Mouse (Mus musculus) cerebellum, adult 8-10 months (tissue): Measurements from ENCODE around the gene Glra4.

Experiments
- DNase-seq: peaks from one replicate; pipeline ENCODE4 v3.0.0; 2022

Gene Glra4

DNA sequence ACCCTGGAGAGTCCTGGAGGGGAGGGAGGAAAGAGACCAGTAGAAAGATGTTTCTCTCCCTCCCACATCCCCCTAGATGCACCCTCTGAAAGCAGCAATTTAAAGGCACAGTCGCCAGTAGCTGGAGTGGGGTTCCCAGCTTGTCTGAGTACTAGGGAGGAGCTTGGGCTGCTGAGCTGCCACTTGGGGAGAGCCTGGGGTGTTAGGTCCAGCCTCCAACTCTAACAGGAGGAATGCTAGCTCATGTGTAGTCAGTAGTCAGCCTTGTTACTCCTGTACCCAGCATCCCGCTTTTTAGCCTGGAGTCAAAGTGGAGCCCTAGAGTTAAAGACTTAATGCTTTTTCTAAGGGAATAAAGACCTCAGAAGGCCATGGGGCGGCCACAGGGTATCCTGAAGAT is at the start of gene Glra4:
TSS of gene Glra4 (minus strand) at position 101 of the 400 bp plus-strand sequence.
- DNase-seq: no peak

DNA sequence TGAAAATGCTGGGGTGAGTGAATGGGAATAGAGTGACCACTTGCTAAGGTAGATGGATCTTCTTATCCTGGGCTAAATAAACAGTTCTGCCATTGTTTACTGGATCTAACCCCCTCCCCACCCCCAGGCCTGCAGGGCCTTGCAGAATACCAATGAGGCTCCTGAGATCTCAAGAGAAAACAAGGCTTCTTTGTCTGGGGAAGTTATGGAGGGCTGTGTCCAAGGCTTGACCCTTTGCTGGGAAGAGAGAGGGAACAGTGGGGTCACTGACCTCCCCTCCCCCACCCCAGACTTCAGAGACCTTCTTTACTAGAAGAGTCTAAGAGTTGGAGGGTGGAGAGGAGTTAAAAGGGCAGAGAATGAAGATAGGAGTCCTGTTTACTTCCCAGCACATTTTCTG is 48.7 kb upstream of the Glra4 start:
- DNase-seq: no peak

DNA sequence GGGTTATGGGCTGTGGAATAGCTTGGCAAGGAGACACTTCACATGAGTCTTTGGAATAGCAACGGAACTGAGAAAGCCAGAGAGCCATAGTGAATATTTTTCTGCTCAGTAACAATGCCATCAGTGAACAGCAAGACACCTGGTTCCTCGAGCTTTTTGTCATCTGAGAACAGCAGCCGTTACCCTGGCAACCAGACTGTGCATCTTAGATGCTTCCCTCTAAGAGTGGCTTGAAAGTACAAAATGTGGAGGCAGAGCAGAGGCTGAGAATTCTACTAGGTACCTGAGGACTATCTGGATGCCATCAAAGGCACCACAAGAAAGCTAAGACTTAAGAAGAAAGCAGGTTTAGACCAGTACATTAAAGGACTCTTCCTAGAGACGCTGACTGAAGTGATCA is 45.1 kb upstream of the Glra4 start:
- no peak for DNase-seq

DNA sequence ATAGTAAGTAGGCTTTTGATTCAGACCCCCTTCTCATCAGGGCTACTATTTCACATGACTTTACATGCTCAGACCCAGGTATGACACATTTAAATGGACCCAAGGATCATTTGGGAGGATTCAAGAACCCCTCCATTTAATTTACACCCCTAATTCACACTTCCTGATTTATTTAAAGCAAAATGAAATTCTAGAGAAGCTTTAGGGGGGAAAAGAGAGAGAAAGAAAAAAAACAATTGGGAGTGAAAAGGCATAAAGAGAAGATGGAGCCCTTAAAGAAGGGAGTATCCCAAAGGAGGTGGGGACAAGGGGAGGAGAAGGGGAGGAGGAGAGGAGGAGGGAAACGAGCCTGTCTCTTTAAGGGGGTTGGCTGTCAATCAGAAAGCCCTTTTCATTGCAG is 42.4 kb upstream of the Glra4 start, which contains the start of gene Plp1:
TSS of gene Plp1 (plus strand) at position 301 of the 400 bp plus-strand sequence.
- no peak for DNase-seq

DNA sequence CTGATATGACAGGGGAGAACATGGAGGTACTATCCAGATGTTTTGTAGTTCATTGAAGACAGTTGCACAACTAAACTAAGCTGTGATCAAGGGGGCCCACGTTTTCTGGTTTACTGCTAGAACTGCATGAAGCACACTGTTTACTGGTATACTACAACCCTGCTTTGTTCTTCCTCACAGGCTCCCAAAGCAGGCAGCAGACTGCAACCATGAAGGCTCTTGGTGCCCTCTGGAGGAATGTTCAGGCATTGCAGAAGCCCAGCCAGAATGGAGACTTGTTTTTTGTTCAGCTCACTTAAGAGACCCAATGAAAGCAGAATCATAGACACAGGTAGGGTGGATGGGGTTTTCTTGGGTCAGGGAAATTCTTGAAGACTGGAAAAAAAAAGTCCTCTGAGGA is 40.3 kb upstream of the Glra4 start:
- peak; percentile 54 for DNase-seq

DNA sequence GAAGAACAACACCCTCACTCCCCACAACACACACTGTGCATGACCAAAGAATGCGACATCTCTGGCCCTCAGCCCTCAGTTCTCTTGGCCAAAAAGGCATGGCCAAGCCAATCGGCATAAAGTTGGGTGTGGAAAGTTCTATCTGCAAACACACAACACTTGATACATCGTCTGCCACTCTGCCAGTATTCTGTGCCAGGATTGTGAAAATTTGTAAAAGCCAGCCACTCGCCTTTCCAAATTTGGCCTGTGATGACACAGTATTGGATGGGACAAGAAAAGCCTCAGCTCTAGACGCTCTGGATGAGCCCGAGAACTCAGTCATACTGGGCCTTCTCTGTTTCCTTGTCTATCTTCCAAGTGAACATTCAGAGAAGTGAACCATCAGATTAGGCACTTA is 39.8 kb upstream of the Glra4 start:
- DNase-seq: no peak

DNA sequence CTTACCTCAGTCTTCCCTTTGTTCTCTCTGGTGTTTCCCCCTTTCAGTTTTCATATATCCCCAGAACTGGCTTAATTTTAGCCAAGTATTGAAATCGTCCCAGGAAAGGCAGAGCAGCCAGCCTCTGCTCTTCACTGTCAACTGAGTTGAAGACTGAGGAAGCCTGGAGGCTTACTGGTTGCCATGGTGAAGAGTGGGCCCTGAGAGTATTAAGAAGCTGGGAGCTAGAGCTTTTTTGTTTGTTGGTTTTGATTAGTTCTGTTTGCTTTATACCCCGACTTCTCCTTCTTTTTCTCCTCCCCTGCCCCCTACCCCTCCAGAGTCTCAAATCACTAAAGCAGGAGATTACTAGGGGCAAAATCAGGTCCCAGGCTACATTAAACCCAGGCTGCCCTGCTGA is 17.3 kb upstream of the Glra4 start:
- DNase-seq: no peak

DNA sequence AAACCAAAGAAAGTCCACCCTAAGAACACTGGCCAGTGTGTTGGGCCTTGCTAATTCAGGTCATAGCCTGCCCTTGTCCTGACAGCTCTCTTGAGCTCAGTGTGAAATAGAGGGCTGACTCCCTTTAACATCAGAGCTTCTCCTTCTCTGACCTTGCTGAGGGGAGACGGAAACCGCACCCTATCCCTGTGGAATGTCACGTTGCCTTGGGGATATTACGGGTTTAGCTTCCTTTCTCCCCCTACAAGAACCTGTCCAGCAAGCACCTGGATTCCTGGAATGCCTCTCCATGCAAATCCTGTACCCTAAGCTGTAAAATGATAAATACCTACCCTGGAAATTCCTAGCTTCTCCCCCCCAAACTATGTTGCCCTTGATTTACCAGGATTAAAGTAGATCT is 9.5 kb upstream of the Glra4 start:
- no peak for DNase-seq

DNA sequence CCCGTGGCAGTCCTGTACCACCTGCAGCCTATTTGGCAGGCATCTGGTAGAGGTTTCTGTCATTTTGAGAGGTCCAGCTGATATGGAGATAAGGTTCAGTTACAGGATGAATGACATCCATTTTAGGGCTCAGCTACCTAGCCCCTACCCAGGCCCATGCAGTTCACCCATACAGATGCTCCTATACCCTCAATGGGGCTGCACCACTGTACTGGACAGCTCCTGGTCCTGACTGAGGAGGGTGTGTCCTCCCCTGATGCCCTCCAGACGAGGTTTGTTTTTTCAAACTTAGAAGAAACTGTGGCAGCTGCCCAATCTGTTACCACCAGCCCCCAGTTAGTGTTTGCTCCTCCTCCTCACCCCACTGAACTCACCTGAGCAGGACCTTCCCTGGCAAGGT is 679 bp downstream of the Glra4 start:
- no peak for DNase-seq

DNA sequence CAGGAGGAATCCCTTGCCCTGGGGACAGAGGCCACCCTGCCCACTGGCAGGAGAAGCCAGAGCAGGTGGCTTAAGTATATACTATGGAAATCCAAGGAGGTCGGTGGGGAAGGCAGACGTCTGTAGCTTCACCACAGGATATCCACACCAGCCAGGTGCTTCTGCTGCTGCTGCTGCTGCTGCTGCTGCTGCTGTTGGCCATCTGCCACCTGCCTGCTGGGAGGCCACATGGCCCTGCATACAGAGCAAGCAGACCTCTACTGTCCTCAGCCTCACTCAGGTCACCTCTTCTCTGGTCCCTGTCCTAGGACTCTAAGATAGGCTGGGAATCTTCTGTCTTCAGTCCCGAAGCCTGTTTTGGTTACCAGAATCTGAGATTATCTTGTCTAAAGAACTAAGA is 1.9 kb downstream of the Glra4 start:
- no peak for DNase-seq

DNA sequence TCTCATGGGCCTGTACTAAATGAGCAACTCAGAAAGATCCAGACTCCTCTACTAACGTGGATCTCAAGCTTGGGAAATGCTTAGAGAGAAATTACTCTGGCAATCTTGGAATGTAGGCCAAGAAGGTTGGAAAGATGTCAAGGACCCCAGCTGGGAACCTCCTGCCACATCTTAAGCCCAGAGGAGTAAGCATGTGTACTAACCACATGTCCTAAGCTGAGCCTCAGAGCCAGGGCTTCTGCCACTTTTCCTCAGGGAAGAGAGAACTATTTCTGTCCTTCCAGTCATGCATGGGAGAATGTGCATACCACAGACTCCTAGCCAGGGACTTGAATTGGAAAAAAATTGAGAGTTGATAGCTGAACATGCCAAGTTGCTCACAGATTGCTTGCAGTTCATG is 6.9 kb downstream of the Glra4 start:
- no peak for DNase-seq

DNA sequence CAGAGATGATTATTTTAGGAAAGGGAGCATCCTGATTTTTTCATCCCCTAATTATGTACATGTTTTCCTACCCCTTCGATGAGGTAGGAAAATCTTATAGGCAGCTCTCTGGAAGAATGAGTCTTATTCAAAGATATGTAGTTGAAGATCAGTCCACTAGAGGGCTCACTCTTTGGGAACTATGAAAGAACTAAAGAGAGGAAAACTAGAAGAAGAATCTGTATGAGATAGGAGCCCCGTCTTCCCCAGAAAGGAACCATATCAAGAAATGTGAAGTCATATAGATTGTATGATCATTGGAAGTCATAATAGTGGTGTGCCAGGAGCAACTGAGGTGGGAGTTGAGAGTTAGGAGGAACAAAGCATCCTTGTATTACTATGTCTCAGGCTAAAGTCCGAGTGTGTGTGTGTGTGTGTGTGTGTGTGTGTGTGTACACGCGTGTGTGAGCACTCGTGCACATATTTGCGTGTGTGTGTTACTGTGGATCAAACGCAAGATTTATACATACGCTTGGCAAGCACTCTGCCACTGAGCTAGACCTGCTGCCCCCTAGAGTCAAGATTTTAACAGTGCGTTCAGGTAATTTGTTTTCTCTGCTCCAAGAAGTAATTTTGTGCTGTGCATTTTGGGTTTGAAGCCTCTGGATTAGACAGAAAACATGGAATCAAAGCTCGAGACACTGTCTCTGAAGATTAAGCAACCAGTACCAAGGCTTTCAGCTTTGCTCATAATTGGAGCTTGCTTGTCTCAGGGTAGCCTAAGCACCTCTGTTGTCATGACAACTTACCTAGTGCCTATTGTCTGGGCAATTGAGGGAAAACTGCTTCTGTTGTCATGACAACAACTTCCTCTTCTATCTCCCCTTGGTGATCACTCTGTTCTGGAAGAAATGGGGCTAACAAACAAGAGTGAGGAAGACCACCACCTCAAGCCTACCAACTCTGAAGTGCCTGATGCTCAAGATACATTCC is 18.6 kb downstream of the Glra4 start:
- DNase-seq: no peak

DNA sequence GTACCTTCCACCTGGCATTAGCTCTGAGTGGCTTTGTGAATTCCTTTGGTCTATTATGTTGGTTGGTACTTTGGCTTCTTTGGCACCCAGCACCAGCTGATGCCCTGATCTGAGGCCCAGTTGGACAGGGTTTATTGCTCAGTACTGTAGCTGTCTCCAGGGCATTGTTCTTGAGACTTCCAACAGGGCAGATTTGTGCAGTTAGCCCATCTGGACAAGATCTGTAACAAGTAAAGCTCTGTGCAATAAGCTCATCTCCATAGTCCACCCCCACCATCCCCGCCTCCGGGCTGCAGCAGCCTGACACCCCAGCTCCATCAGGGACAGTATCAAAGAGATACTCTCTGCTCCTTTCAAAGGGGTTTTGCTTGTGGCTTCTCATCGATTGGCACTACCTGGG is 24.5 kb downstream of the Glra4 start:
- DNase-seq: no peak

DNA sequence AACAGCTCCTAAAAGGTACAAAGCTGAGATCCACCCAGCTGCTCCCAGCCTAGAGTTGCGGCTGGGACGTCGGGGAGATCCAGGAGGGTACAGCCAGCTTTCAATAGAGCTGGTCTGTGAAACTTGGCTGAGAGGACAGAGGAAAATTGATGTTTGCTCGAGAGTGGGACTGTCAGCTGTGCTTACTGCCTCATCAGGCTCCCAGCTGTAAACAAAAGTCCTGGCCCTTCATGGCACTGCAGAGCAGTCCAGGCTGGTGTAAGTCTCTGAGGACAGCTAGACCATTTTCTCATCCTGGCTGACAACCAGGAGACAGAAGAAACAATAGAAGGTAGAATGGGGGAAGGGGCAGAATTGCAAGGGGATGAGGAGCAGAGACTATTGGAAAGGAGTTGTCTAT is 30.6 kb downstream of the Glra4 start:
- DNase-seq: no peak

DNA sequence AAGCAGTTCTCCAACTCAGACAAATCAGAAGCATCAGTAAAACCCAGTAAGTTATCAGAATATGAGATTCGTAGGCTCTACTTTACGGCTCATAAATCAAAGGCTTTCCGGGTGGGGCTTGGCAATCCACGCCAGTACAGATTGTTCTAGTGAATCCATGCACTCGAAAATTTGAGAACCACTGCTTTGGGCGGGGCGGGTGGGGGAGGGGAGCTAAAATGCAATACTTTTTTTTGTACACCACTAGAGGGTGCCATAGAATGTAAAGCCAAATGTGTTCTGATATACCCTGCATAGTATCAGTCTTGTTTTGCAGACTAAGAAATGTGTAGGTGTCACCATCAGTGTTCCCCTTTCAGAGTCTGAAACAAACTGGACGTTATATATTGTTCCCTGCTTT is 35.3 kb downstream of the Glra4 start:
- no peak for DNase-seq

DNA sequence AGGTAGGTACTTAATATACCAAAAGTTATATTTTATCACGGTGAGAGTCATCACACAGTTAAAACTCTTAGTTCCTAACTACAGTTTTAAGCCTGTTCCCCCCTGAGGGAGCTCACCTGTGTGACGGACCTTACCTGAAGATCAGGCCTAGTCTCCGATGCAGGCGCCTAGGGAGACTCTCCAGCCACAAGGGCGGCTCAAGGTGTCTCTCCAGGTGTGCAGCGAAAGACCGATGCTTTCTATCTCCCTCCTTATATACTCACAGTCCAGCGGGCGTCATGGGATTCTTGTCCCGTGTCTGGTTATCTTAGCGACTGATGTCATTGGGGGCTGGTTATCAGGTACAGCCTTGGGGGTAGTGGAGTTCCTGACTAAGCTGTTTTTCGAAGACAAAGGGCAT is 36.5 kb downstream of the Glra4 start, which contains the start of gene Morf4l2:
TSS of gene Morf4l2 (minus strand) at position 232 of the 400 bp plus-strand sequence.
- no peak for DNase-seq

DNA sequence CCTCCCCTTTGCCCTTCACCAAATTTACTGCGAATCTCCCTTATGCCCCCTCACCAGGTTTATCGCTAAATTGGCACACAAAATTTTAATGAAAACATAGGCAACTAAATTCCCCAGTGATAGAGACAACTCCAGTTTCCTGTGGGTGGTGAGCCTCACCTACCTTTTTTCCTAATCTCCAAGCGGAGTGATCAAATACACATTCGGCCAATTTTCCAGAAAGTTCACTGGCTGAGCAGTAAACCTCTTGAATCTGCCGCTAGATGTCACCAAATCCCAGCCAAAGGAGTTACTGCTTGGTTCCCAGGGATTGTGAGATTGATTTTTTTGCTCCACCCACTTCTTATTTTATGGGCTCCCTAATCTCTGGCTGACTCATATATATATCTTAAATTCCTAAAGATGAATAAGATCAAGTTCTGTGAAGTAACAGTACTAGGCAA is 37.3 kb downstream of the Glra4 start:
- peak; percentile 50 for DNase-seq

DNA sequence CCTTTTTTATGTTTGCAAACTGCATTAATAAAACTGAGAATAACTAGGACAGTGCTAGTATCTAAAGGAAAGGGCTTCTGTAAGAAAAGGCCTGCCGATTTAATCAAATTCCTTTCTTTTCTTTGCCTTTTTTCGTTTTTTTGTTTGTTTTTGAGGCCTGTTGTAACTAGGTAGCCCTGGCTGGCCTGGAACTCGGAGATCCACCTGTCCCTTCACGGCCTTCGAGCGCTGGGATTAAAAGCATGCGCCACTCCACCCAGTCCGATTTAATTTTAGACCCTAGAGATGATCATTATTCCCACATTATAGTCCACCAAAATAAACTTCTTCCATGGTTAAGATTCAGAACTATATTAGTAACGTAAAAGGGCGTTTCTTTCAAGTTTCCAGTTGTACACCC is 37.7 kb downstream of the Glra4 start:
- no peak for DNase-seq

DNA sequence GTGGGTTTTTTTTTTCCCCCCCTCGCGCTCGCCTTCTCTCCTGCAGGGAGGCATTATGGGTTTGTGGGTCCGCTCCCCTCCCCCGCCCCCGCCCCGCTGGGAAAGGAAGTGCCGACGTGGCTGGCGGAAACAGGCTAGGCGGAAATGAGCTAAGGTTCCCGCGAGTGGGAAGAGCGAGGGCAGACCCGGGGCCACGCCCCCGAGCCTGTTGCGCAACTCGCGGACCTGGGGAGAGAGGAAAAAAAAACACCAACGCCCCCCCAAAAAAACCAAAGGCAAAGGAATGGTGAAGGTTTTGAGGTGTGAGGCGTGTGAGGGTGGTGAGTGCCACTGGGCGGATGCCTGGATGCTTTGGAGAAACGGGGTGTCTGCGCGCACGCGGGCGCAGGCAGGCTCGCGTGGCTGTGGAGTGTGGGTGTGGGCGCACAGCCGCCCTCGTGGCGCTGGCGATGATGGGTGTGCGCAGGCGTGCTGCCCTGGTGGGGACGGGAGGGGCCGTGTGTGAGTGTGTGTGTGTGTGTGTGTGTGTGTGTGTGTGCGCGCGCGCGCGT is 38.2 kb downstream of the Glra4 start:
- peak; percentile 68 for DNase-seq

DNA sequence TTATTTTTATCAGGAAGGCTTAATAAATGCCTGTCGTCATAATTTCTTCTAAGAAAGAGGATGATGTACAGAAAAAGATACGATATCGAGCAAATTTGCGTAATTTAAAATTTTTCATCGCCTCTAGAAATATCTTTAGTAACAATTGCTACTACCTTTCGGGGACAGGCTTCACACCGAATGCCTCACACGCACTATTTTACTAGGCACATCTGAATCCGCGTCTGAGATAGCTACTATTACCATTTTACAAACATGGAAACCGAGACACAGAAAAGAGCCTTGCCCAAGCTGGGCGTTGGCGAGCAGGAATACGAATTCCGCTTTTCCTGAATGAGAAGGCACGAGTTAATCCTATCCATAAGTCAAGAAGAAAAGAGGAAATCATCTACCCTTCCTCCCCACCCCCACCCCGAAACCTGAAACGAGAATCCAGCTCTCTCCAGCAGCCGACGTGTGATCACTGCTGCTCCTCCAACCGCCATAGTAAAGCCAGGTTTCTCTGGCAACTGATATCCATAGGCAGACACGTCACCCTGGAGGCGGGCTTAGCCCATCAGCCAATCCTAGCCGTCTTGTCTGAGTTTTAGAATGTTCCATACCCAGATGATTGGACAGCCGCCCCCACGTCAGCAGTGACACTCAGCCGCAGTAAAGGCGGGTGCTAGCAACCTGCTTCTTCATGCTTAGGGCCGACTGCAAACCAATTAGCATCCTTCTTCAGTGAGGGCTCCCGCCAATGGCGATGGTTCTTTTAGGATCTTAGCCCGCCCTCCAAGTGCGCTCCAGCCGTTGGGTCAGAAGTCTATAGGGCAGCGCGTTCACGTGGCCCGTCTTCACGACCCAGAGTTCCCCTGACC is 38.9 kb downstream of the Glra4 start:
- DNase-seq: peak; percentile 87

DNA sequence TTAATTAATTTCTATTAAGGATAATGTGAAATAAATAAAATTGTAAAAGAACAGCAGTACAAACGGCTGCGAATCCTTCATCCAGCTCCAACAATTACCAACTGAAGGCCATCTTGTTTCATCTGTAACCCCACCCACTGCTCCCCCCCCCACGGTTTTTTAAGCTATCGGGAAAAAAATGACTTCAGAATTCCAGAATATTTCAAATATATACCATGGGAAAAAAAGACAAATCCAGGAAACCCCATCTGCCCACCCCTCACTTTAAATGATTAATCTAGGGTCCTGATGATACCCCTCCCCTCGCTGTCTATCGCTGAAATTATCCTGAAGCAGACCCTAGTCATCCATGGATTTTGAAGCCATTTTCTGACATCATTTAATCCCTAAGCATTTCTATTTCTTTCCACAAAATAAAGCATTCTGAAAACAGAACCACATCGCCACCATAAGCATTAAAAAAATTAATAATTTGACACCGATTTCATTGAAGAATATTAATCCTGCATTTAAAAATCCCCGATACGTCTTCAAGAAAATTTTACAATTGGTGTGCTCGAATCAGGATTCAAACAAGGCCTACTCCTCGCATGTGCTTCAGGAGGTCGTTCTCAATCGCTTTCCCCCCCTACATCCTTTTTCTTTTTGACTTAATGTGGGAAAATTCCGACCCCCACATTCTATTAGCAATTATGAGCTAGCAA is 39.7 kb downstream of the Glra4 start:
- DNase-seq: no peak

DNA sequence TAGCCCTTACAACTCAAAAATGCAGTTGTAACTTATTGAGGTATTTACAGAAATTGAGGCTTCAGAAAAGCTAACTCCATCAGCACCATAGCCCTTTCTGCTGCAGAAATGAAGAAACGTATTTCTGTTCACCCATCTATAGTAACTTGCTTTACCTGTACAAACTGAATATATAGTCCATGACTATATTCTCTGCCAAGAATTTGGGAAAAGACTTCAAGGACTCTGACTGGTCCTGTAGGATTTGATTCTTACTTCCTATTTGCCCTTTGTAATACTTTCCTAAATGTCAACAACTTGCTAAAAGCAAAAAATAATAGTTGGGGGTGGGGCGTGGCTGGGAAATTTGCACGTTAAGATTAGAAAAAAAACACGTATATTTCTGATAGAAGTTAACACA is 47.9 kb downstream of the Glra4 start:
- no peak for DNase-seq
